Mouse (Mus musculus) lung, postnatal 4 days (tissue): ENCODE data around the gene Hao2.

Experiments used
- DNase-seq, 2 experiments: peaks; one replicate each; pipeline ENCODE4 v3.0.0; 2021

The Hao2 gene

GRCm38 (mm10) chr3:98893057-98893772, at the start of gene Hao2:
Gene Hao2 (minus strand): TSS chr3:98893239.
- DNase-seq: no peak

- no peak for DNase-seq
Observed at GRCm38 (mm10) chr3:98941601-98942000, 48.6 kb upstream of the Hao2 start.

GRCm38 (mm10) chr3:98941066-98941551, 48.1 kb upstream of the Hao2 start:
- no peak for DNase-seq

GRCm38 (mm10) chr3:98940225-98940624, 47.2 kb upstream of the Hao2 start:
- DNase-seq: no peak

GRCm38 (mm10) chr3:98936446-98936845, 43.4 kb upstream of the Hao2 start:
- DNase-seq: no peak

GRCm38 (mm10) chr3:98934601-98935000, 41.6 kb upstream of the Hao2 start:
- DNase-seq: no peak

GRCm38 (mm10) chr3:98934041-98934440, 41.0 kb upstream of the Hao2 start:
- no peak for DNase-seq

- DNase-seq: no peak
Observed at GRCm38 (mm10) chr3:98932421-98932820, 39.4 kb upstream of the Hao2 start.

- no peak for DNase-seq
Observed at GRCm38 (mm10) chr3:98931836-98932235, 38.8 kb upstream of the Hao2 start.

- DNase-seq: no peak
Observed at GRCm38 (mm10) chr3:98920417-98920816, 27.4 kb upstream of the Hao2 start.

- DNase-seq: no peak
Observed at GRCm38 (mm10) chr3:98917260-98917659, 24.2 kb upstream of the Hao2 start.

- no peak for DNase-seq
Observed at GRCm38 (mm10) chr3:98916856-98917255, 23.8 kb upstream of the Hao2 start.

- peak; percentile 22 to 36 for DNase-seq
Observed at GRCm38 (mm10) chr3:98915659-98916058, 22.6 kb upstream of the Hao2 start.

- DNase-seq: no peak
Observed at GRCm38 (mm10) chr3:98913591-98913990, 20.6 kb upstream of the Hao2 start.

GRCm38 (mm10) chr3:98897606-98898005, 4.6 kb upstream of the Hao2 start:
- no peak for DNase-seq

GRCm38 (mm10) chr3:98895071-98895601, 2.1 kb upstream of the Hao2 start:
- no peak for DNase-seq

- no peak for DNase-seq
Observed at GRCm38 (mm10) chr3:98890430-98890829, 2.6 kb downstream of the Hao2 start.

GRCm38 (mm10) chr3:98888206-98888605, 4.8 kb downstream of the Hao2 start:
- no peak for DNase-seq

- no peak for DNase-seq
Observed at GRCm38 (mm10) chr3:98880831-98881230, 12.2 kb downstream of the Hao2 start.

- DNase-seq: no peak
Observed at GRCm38 (mm10) chr3:98880216-98880615, 12.8 kb downstream of the Hao2 start.

- no peak for DNase-seq
Observed at GRCm38 (mm10) chr3:98868219-98868618, 24.8 kb downstream of the Hao2 start.

GRCm38 (mm10) chr3:98862800-98863199, 30.2 kb downstream of the Hao2 start:
- no peak for DNase-seq

- no peak for DNase-seq
Observed at GRCm38 (mm10) chr3:98859576-98859975, 33.5 kb downstream of the Hao2 start, which contains the start of gene Hsd3b1. Gene Hsd3b1 (minus strand): TSS chr3:98859794.

GRCm38 (mm10) chr3:98858051-98858450, 35.0 kb downstream of the Hao2 start:
- DNase-seq: no peak

- DNase-seq: no peak
Observed at GRCm38 (mm10) chr3:98856892-98857291, 36.1 kb downstream of the Hao2 start.
